Mouse (Mus musculus): ENCODE measurements around the gene N4bp2.
"Not testable (repeated sequence)": the region's sequence is repeated elsewhere in the genome, so short reads cannot be mapped to it uniquely, and the experiment has no call there.

The N4bp2 gene

GRCm38 (mm10) chr5:65763088-65763915 is at the start of gene N4bp2:
TSS of gene N4bp2 (plus strand) at chr5:65763521.
- peak; percentile 35 for DNase-seq (ENCODE audit: low spot score)

DNA sequence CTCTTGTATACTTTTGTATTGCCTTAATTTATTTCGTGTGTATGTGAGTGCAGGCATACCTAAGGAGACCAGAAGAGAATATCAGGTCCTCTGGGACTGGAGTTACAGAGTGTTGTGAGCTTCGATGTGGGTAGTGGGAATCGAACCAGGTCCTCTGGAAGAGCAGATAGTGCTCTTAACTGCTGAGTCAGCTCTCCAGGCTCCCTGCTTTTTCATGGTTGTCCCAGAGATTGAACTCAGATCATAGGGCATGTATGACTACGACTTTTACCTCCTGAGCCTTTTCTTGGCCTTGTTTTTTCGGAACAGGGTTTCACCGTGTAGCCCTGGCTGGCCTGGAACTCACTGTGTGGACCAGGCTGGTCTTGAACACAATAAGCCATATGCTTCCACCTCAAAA is 48.2 kb upstream of the N4bp2 start:
- no peak for DNase-seq (ENCODE audit: low spot score)

DNA sequence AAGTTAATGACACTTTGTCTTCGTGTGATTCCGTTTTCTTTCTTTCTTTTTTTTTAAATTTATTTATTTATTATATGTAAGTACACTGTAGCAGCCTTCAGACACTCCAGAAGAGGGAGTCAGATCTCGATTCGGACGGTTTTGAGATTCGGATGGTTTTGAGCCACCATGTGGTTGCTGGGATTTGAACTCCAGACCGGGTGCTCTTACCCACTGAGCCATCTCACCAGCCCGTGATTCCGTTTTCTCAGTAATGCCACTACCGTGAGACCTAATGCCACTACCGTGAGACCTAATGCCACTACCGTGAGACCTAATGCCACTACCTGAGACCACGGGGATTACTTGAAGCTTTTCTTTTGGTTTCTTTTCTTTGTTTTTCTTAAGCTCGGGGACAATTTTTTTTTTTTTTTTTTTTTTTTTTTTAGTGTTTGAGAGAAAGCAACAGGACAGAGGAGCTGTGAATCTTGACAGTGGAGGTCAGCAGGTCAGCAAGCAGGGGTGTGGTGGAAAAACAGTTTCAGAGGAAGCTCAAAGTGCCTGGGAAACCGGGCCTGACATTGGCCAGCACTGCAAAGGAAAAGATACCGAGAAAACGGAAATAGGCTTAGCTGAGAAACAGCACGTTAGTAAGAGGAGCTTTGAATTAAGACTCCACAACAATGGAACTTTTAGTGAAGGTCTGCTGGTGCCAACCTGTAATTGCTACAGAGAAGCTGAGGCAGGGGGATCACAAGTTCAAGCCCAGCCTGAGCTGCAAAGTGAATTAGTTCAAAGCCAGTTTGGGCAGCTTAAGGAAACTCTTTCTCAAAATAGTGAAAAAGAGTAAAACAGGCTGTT is 46.0 kb upstream of the N4bp2 start:
- DNase-seq (ENCODE audit: low spot score) = no peak

GRCm38 (mm10) chr5:65717903-65718211 is 45.5 kb upstream of the N4bp2 start:
- not testable (repeated sequence) for DNase-seq (ENCODE audit: low spot score)

GRCm38 (mm10) chr5:65718368-65718767 is 45.0 kb upstream of the N4bp2 start:
- DNase-seq (ENCODE audit: low spot score) = no peak

DNA sequence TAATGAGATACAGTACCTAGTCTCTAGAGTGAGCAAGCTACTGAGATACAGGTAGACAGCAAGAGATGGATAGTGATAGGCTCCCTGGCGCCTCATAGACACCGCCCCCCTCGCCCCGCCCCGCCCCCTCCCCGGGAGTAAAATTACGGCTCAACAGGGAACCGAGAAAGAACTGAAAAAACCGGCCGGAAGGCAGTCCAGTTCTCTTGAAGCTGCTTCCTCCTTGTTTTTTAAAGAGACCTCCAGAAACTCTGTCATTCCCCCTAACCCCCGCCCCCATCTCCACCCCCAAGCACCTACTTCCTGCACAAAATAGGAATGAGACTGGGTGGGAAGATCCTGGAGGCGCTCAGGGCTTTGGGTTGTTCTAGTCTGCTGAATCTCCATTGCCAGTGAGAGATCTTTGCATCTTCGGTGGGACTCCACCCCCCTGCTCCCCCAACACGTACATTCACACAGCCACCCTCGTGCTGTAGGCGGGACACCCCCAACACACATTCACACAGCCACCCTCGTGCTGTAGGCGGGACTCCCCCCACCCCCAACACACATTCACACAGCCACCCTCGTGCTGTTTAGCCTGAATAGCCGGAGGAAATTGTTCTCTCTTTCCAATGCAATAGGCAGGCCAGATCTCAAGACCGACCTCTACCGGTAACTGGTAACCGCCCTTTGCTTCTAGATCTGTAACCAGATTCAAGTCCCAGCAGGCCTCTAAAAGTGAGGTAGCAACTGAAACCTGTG is 38.8 kb upstream of the N4bp2 start:
- peak; percentile 36 for DNase-seq (ENCODE audit: low spot score)

DNA sequence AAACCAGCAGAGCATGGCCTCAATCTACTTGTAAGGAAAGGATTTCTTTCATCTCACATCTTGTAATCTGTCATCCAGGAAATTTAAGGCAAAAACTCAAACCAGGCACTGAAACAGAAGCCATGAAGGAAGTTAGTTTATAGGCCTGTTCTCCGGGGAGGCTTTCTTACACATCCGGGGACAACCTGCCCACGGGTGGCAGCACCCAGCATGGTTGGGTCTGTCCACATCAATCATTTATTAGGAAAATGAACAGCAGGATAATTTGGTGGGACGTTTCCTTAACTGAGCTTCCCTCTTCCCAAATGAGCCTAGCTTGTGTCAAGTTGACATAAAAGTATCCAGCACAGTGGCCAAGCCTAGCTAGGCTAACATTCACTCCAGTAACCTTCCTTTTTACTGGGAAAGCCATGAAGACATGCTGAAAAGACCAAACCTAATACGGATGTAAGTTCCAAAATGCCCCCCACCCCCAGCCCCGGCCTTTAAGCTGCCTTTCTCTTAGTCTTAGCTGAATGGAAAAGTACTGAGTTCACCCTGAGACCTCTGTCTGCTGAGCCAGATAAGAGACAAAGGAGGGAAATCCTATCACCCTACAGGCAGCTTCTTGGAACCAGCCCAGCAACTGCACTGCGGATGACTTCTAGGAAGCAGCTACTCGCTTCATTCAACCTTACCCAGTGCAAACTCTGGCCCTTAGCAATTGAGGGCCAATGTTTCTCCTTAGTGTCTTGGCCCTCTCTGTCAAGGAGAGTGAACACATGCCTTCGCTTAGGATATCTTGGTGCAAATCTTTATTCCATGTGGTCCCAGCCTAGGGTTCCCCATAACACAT is 31.9 kb upstream of the N4bp2 start:
- no peak for DNase-seq (ENCODE audit: low spot score)

DNA sequence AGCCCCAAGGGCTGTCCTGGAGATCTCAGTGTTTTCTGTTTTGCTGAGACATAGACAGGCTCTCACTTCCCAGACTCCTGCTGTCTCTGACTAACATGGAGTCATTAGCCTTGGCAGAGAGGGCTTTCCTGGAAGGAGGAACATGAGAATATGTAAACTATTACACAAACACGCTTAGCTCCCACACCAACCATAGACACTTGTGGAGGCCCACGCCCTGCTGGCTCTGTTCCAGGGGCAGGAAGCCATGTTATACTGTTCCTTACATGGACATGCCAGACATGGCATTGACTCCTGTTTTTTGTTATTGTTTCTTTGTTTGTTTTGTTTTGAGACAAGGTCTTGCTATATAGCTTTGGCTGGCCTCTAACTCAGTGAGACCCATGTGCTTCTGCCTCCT is 27.7 kb upstream of the N4bp2 start:
- no peak for DNase-seq (ENCODE audit: low spot score)

GRCm38 (mm10) chr5:65739366-65739765 is 24.0 kb upstream of the N4bp2 start:
- no peak for DNase-seq (ENCODE audit: low spot score)

GRCm38 (mm10) chr5:65746908-65747307 is 16.4 kb upstream of the N4bp2 start:
- no peak for DNase-seq (ENCODE audit: low spot score)

- DNase-seq (ENCODE audit: low spot score) = no peak
Observed at GRCm38 (mm10) chr5:65748386-65748785, 14.9 kb upstream of the N4bp2 start.

GRCm38 (mm10) chr5:65748880-65749279 is 14.4 kb upstream of the N4bp2 start:
- DNase-seq (ENCODE audit: low spot score) = no peak

DNA sequence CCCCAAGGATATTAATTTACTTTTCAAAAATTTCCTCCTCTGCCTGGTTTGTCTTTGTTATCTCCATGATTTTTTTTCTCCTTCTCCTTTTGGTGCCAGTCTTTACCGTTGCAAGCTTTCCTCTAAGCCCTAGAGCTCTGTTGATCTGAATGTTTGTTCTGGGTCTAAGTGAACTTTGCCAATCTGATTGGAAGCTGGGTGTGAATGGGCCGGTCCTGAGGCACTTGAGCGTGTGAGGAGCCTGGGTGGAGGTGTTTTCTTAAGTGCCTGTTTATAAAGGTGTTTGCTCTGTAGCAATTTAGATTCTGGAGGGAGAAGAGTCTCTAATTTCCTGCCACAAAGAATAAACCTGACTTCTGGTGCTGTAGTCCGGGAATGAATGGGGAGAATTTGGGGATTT is 11.3 kb upstream of the N4bp2 start:
- no peak for DNase-seq (ENCODE audit: low spot score)

DNA sequence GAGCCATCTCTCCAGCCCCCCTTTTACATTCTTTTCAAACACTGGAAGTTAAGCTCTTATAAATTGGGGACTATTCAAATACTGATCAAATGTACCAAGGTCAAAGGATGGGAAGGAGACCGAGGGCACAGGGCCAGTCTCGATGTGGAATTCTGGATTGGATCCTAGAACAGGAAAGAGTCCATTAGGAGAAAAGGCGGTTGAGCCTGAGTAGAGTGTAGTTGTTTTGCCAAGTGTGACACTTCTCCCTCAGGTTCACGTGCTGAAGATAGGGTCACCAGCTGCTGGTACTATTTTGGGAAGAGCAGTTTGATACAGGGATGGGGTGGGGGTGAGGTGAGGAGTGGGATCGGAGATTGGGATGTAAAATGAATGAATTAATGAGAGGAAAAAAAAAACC is 7.5 kb upstream of the N4bp2 start:
- no peak for DNase-seq (ENCODE audit: low spot score)

GRCm38 (mm10) chr5:65757110-65757509 is 6.2 kb upstream of the N4bp2 start:
- DNase-seq (ENCODE audit: low spot score) = no peak

DNA sequence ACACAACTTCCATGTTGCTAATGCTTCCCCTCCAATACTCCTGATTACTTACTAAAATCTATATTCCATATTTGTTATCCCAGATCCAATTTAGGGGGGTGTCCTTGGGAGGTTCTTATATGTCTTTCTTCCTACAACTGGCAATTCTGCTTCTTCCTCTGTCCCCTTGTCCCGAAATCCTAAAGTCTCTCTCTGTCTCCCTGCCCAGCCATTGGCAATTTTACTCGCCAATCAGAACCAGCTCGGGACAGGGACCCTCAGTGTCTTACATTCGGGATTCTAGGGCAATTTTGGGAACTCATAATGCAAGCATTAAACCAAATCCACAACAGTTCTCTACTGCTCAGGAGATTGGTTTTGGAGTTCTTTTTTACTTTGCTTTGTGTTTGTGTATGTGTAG is 3.3 kb upstream of the N4bp2 start:
- DNase-seq (ENCODE audit: low spot score) = no peak

GRCm38 (mm10) chr5:65760599-65760998 is 2.7 kb upstream of the N4bp2 start:
- DNase-seq (ENCODE audit: low spot score) = no peak

GRCm38 (mm10) chr5:65761020-65761419 is 2.3 kb upstream of the N4bp2 start:
- DNase-seq (ENCODE audit: low spot score) = no peak

DNA sequence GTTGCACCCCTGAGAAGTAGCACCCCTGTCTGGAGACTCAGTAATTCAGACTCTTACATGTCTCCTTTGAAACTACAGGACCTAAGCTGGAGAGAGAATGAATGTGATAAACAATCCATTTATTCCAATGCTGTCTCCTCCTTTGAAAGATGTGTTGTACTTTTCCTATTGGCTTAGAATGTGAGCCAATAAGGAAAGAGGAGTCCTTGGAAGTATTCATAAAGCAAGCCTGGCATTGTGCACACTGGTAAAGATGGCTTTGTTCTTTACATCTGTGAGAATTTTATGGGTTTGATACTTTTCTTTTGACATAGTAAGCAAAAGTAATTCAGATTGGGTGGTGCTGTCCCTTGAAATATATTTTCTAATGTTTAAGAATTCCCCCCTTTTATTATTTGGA is 1.4 kb upstream of the N4bp2 start:
- DNase-seq (ENCODE audit: low spot score) = no peak

GRCm38 (mm10) chr5:65762686-65763085 is 635 bp upstream of the N4bp2 start:
- no peak for DNase-seq (ENCODE audit: low spot score)

GRCm38 (mm10) chr5:65763916-65764785 is 830 bp downstream of the N4bp2 start:
- DNase-seq (ENCODE audit: low spot score) = peak; percentile 43

Measured in left cerebral cortex, adult 11 months (tissue).